Comparison of ENCODE assay signal across 24 mouse cellular contexts in genomic region chr14:106267679-106268561, GRCm38 (mm10).
DNase-seq lines count a peak whose midpoint lies in the region; ATAC-seq and TF ChIP-seq lines count a peak whose summit lies in the region.
"Had no signal": no experiment of that assay in that cellular context is flagged by ENCODE, and none has a peak within 500 bp of the region (broad histone marks: within the 10 kb centered on the region; RNA-seq: fewer than 3 reads in every experiment).

No protein-coding gene starts in this region.

- no peaks in the 10 kb centered on the region for H3K36me3 ChIP-seq in limb, embryonic 14.5 days (ENCODE audit: control insufficient read depth, insufficient read depth, low read length)
- H3K36me3 ChIP-seq in forebrain, embryonic 11.5 days (ENCODE audit: control insufficient read depth, insufficient read depth, low read length), result no peaks in the 10 kb centered on the region
- H3K36me3 ChIP-seq: embryonic facial prominence, embryonic 12.5 days; hindbrain, embryonic 15.5 days; midbrain, embryonic 13.5 days; neural tube, embryonic 12.5 days had no signal

- H3K9ac ChIP-seq in limb, embryonic 14.5 days (ENCODE audit: low read depth, low read length, severe bottlenecking), result no peak overlapping the region
- no peak overlapping the region for H3K9ac ChIP-seq in forebrain, embryonic 11.5 days (ENCODE audit: low read length)
- H3K9ac ChIP-seq: embryonic facial prominence, embryonic 12.5 days; hindbrain, embryonic 15.5 days; liver, postnatal 0 days; midbrain, embryonic 13.5 days; neural tube, embryonic 12.5 days had no signal

- no peak for TF ChIP-seq POLR2A in limb, embryonic 14.5 days (IDR thresholded peaks at IDR 0.05; ENCODE audit: borderline replicate concordance, extremely low read depth, insufficient read depth, insufficient read length)

- no peak overlapping the region for H3K4me3 ChIP-seq in limb, embryonic 14.5 days (replicated peaks; ENCODE audit: low read length)
- no peak overlapping the region for H3K4me3 ChIP-seq in forebrain, embryonic 11.5 days (ENCODE audit: low read depth, low read length)
- H3K4me3 ChIP-seq: embryonic facial prominence, embryonic 12.5 days; hindbrain, embryonic 15.5 days; layer of hippocampus, adult 2 months; midbrain, embryonic 13.5 days; neural tube, embryonic 12.5 days had no signal

- no peaks in the 10 kb centered on the region for H3K27me3 ChIP-seq in limb, embryonic 14.5 days (ENCODE audit: control insufficient read depth, insufficient read depth, low read length)
- no peaks in the 10 kb centered on the region for H3K27me3 ChIP-seq in forebrain, embryonic 11.5 days (ENCODE audit: control insufficient read depth, insufficient read depth, low read length)
- H3K27me3 ChIP-seq: embryonic facial prominence, embryonic 12.5 days; hindbrain, embryonic 15.5 days; midbrain, embryonic 13.5 days; neural tube, embryonic 12.5 days had no signal

- H3K4me1 ChIP-seq in limb, embryonic 14.5 days (ENCODE audit: control insufficient read depth, insufficient read depth, low read length), result peaks cover 20% of the 10 kb centered on the region
- H3K4me1 ChIP-seq in forebrain, embryonic 11.5 days (replicated peaks; ENCODE audit: control insufficient read depth, insufficient read depth, low read length), result no peaks in the 10 kb centered on the region
- H3K4me1 ChIP-seq: hindbrain, embryonic 15.5 days; midbrain, embryonic 13.5 days; neural tube, embryonic 12.5 days had no signal

- no peak overlapping the region for H3K4me2 ChIP-seq in limb, embryonic 14.5 days (replicated peaks; ENCODE audit: low read depth, low read length, severe bottlenecking)
- H3K4me2 ChIP-seq in forebrain, embryonic 11.5 days (ENCODE audit: low read depth, low read length, severe bottlenecking), result no peak overlapping the region
- H3K4me2 ChIP-seq: embryonic facial prominence, embryonic 12.5 days; heart, embryonic 11.5 days; hindbrain, embryonic 15.5 days; midbrain, embryonic 13.5 days; neural tube, embryonic 12.5 days had no signal

- H3K27ac ChIP-seq in limb, embryonic 14.5 days (replicated peaks; ENCODE audit: low read depth, low read length), result no peak overlapping the region
- no peak overlapping the region for H3K27ac ChIP-seq in forebrain, embryonic 11.5 days (ENCODE audit: low read depth, low read length)
- H3K27ac ChIP-seq: embryonic facial prominence, embryonic 12.5 days; hindbrain, embryonic 15.5 days; layer of hippocampus, adult 2 months; midbrain, embryonic 13.5 days; neural tube, embryonic 12.5 days had no signal

- 40% methylated on average over 12 of the region's 12 CpGs for WGBS in limb, embryonic 14.5 days
- 84% methylated on average over 12 of the region's 12 CpGs for WGBS in forebrain, embryonic 11.5 days

- peak; percentile 82 for ATAC-seq in limb, embryonic 14.5 days (ENCODE audit: low FRiP score, low read depth)
- ATAC-seq in forebrain, embryonic 11.5 days (replicated peaks; ENCODE audit: low FRiP score), result no peak
- ATAC-seq: activated CD4-positive, CD25-positive, alpha-beta regulatory T cell, adult 4 months; forebrain, embryonic 16.5 days; liver, postnatal 0 days; midbrain, embryonic 13.5 days had no signal

- peak; percentile 12 for DNase-seq in adrenal gland, adult 2 months
- no peak for DNase-seq in adrenal gland, adult 8-10 months
- DNase-seq in kidney, postnatal 10 days, result peak; percentile 7
- no peak for DNase-seq in kidney, adult 8-10 months
- DNase-seq in fat pad, adult 2 months (ENCODE audit: extremely low read depth, low read depth, low spot score), result peak; percentile 96
- DNase-seq in limb, embryonic 14.5 days (ENCODE audit: low spot score), result peak; percentile 62
- DNase-seq in forebrain, embryonic 11.5 days (ENCODE audit: low spot score), result no peak
- DNase-seq in layer of hippocampus, postnatal 14 days (ENCODE audit: low spot score in 2 of 2), result no peak
- DNase-seq: heart, adult 11 months; kidney, adult 9 months; kidney, postnatal 25 days; layer of hippocampus, postnatal 36 days; liver; liver, postnatal 0 days; right cerebral cortex, postnatal 14 days; spleen, adult 18-20 months had no signal

- H3K9me3 ChIP-seq in limb, embryonic 14.5 days (ENCODE audit: control insufficient read depth, low read length), result no peaks in the 10 kb centered on the region
- no peaks in the 10 kb centered on the region for H3K9me3 ChIP-seq in forebrain, embryonic 11.5 days (ENCODE audit: control insufficient read depth, low read length)
- H3K9me3 ChIP-seq: embryonic facial prominence, embryonic 12.5 days; hindbrain, embryonic 15.5 days; midbrain, embryonic 13.5 days; neural tube, embryonic 12.5 days had no signal

Comparison
In these comparisons a context has a peak if more than half of its experiments do, and no peak if none do; other contexts are left out.
1. DNase-seq: peak in adrenal gland, adult 2 months (single experiment), kidney, postnatal 10 days (single experiment), fat pad, adult 2 months (single experiment) and limb, embryonic 14.5 days (single experiment); none in adrenal gland, adult 8-10 months (single experiment), kidney, adult 8-10 months (0 of 2), forebrain, embryonic 11.5 days (single experiment) and layer of hippocampus, postnatal 14 days (0 of 2).